In genomic region chr4:101385002-101385401, GRCm38 (mm10) we compare ENCODE assay signal across 10 mouse cellular contexts. TPM values are rescaled to one million over a fixed set of nuclear protein-coding genes. Genes with fewer than 3 reads are reported as not detected.
DNase-seq lines count a peak whose midpoint lies in the region; ATAC-seq and TF ChIP-seq lines count a peak whose summit lies in the region.
"Had no signal": no experiment of that assay in that cellular context is flagged by ENCODE, and none has a peak within 500 bp of the region (broad histone marks: within the 10 kb centered on the region; RNA-seq: fewer than 3 reads in every experiment).

No protein-coding gene starts in this region.

- DNase-seq in embryonic facial prominence, embryonic 11.5 days (ENCODE audit: low spot score), result peak; percentile 12
- no peak for DNase-seq in embryonic facial prominence, embryonic 10.5 days (ENCODE audit: low spot score)
- DNase-seq in layer of hippocampus, adult 2 months (ENCODE audit: low spot score in 2 of 2), result peak in 1 of 2 experiments; percentile 25
- DNase-seq in layer of hippocampus, adult 9-11 months, result no peak
- DNase-seq in B cell, adult 2 months, result peak; percentile 7 to 8
- DNase-seq in cerebellum, adult 9-11 months, result peak; percentile 46
- no peak for DNase-seq in right cerebral cortex, postnatal 36 days (ENCODE audit: low spot score in 2 of 2)

- H3K9ac ChIP-seq in embryonic facial prominence, embryonic 11.5 days (replicated peaks; ENCODE audit: low read length), result no peak overlapping the region
- H3K9ac ChIP-seq: forebrain, embryonic 12.5 days had no signal

- H3K9me3 ChIP-seq in embryonic facial prominence, embryonic 11.5 days (replicated peaks; ENCODE audit: control insufficient read depth, low read length), result no peaks in the 10 kb centered on the region
- no peaks in the 10 kb centered on the region for H3K9me3 ChIP-seq in embryonic facial prominence, embryonic 10.5 days
- H3K9me3 ChIP-seq: forebrain, embryonic 12.5 days had no signal

- WGBS in embryonic facial prominence, embryonic 11.5 days, result 72% methylated on average over 2 of the region's 2 CpGs
- WGBS in embryonic facial prominence, embryonic 10.5 days, result 68% methylated on average over 2 of the region's 2 CpGs

- no peak for ATAC-seq in embryonic facial prominence, embryonic 11.5 days (replicated peaks; ENCODE audit: insufficient number of reproducible peaks, low FRiP score, low TSS enrichment, low read depth)
- no peak for ATAC-seq in megakaryocyte-erythroid progenitor cell, adult 5-6 weeks (replicated peaks; ENCODE audit: low FRiP score, low TSS enrichment, poor library complexity, severe bottlenecking)

- no peak overlapping the region for H3K4me3 ChIP-seq in embryonic facial prominence, embryonic 11.5 days (ENCODE audit: low read depth, low read length)
- H3K4me3 ChIP-seq in embryonic facial prominence, embryonic 10.5 days, result no peak overlapping the region
- no peak overlapping the region for H3K4me3 ChIP-seq in layer of hippocampus, adult 2 months
- H3K4me3 ChIP-seq: forebrain, embryonic 12.5 days had no signal

- no peak overlapping the region for H3K4me2 ChIP-seq in embryonic facial prominence, embryonic 11.5 days (ENCODE audit: low read depth, low read length)
- H3K4me2 ChIP-seq: forebrain, embryonic 12.5 days had no signal

- no peak overlapping the region for H3K27ac ChIP-seq in embryonic facial prominence, embryonic 11.5 days (replicated peaks; ENCODE audit: low read depth, low read length)
- H3K27ac ChIP-seq in embryonic facial prominence, embryonic 10.5 days (replicated peaks), result no peak overlapping the region
- H3K27ac ChIP-seq in layer of hippocampus, adult 2 months, result no peak overlapping the region
- H3K27ac ChIP-seq: forebrain, embryonic 12.5 days; macrophage had no signal

- H3K4me1 ChIP-seq in embryonic facial prominence, embryonic 11.5 days (ENCODE audit: control insufficient read depth, insufficient read depth, low read length), result no peaks in the 10 kb centered on the region
- no peaks in the 10 kb centered on the region for H3K4me1 ChIP-seq in embryonic facial prominence, embryonic 10.5 days
- H3K4me1 ChIP-seq: forebrain, embryonic 12.5 days had no signal

- H3K36me3 ChIP-seq in embryonic facial prominence, embryonic 11.5 days (replicated peaks; ENCODE audit: control insufficient read depth, insufficient read depth, low read depth, low read length), result no peaks in the 10 kb centered on the region
- no peaks in the 10 kb centered on the region for H3K36me3 ChIP-seq in embryonic facial prominence, embryonic 10.5 days (replicated peaks)
- H3K36me3 ChIP-seq: forebrain, embryonic 12.5 days had no signal

- no peaks in the 10 kb centered on the region for H3K27me3 ChIP-seq in embryonic facial prominence, embryonic 11.5 days (ENCODE audit: control insufficient read depth, insufficient read depth, low read length)
- H3K27me3 ChIP-seq in embryonic facial prominence, embryonic 10.5 days (replicated peaks; ENCODE audit: low read depth, poor library complexity, severe bottlenecking), result no peaks in the 10 kb centered on the region
- H3K27me3 ChIP-seq: forebrain, embryonic 12.5 days had no signal

- TF ChIP-seq CTCF in layer of hippocampus, adult 2 months (conservative IDR thresholded peaks at IDR 0.05), result peak; percentile 76

RNA-seq across cellular contexts. Expression of gene Ak4, which starts 34.1 kb away (rescaled TPM):
- polyA plus RNA-seq in embryonic facial prominence, embryonic 11.5 days (2014; fragmentation: Nextera tagmentation; extraction: Ambion mirVana), result 7.1 and 7.5 TPM in 2 replicates
- 25.0 and 32.2 TPM in 2 replicates for polyA plus RNA-seq in embryonic facial prominence, embryonic 10.5 days (2016; fragmentation: Nextera tagmentation; extraction: Ambion mirVana)
- total RNA-seq in layer of hippocampus, adult 2 months (2021), result 10 to 100 TPM; 63.0 to 63.2 TPM
- total RNA-seq in megakaryocyte-erythroid progenitor cell, adult 5-6 weeks (2014; fragmentation: Nextera tagmentation), result 0.07 TPM in 1 of 2 replicates, not detected in the other
- total RNA-seq in megakaryocyte-erythroid progenitor cell, adult 5-6 weeks (2017), result 0.61 and 1.9 TPM in 2 replicates

Comparison
In these comparisons a context has a peak if more than half of its experiments do, and no peak if none do; other contexts are left out.
1. DNase-seq: peak in embryonic facial prominence, embryonic 11.5 days (single experiment), B cell, adult 2 months (2 of 2) and cerebellum, adult 9-11 months (single experiment); none in embryonic facial prominence, embryonic 10.5 days (single experiment), layer of hippocampus, adult 9-11 months (single experiment) and right cerebral cortex, postnatal 36 days (0 of 2).
2. RNA of gene Ak4, which starts 34.1 kb away (total RNA-seq): 63.0 to 63.2 TPM in layer of hippocampus, adult 2 months; 0.07 to 1.9 TPM in megakaryocyte-erythroid progenitor cell, adult 5-6 weeks; every median in the first group is over 10 times any median in the second.